Mouse (Mus musculus) gastrocnemius, adult 2 months (tissue): ENCODE data around the gene C2cd2. TPM values are rescaled to one million over a fixed set of nuclear protein-coding genes. Genes with fewer than 3 reads are reported as not detected.
"Not testable (repeated sequence)": the region's sequence is repeated elsewhere in the genome, so short reads cannot be mapped to it uniquely, and the experiment has no call there.

Experiments
- DNase-seq: peaks from one replicate; pipeline ENCODE4 v3.0.0; 2022
- H3K27ac ChIP-seq: fragments of 200-600 bp; 2 replicates; pipeline ENCODE4 v1.8.1; 2022; ENCODE audit warnings: mild to moderate bottlenecking
- H3K4me3 ChIP-seq: fragments of 200-600 bp; 2 replicates; pipeline ENCODE4 v1.8.1; 2022; ENCODE audit warnings: mild to moderate bottlenecking, moderate library complexity
- CTCF ChIP-seq: fragments of 200-600 bp; IDR thresholded peaks from 2 replicates; pipeline ENCODE4 v1.8.1; 2022; ENCODE audit warnings: antibody characterized with exemption, mild to moderate bottlenecking, moderate library complexity
- intact Hi-C: fragments of 180-260 bp; cut with DNase I; formaldehyde crosslinking; loops from one replicate; pipeline ENCODE4 v1.15.1; 2025
- total RNA-seq, 2 experiments: library from RNA; stranded (reverse); gene quantifications; 2 replicates each; pipeline ENCODE4 v1.2.3; 2021

C2cd2 gene
- total RNA-seq, 2 experiments from 2014 or later: 203 to 277 TPM

- intact Hi-C loops: loop anchor here (1.0 to 10.0 kb wide), 4 partner anchors 35 to 157 kb away; partner anchors contain the start of genes B230307C23Rik and Prdm15
- H3K4me3 ChIP-seq: peak overlapping the region; percentile 90
- peak overlapping the region; percentile 99 for H3K27ac ChIP-seq
- no peak for TF ChIP-seq CTCF
- DNase-seq: no peak
These were observed 832 bp downstream of the C2cd2 start for GRCm38 (mm10) chr16:97961381-97962150.

DNA sequence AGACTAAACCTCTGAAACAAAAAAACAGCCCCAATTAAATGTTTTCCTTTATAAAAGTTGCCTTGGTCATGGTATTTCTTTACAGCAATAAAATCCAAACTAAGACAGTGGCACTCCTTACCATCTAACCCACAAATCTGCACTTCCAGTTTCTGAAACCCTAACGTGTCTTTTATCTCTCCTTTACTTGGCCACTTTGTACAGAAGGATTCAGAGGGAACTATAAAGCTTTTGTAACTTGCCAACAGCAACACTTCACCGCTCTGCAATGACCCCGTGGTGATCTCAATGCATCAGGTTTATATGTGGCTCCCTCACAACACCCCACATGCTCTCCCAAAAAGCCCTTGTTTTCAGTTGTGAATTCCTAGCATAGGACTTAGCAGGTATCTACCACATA, 2.0 kb downstream of the C2cd2 start:
- no peak for TF ChIP-seq CTCF
- no peak for DNase-seq
- intact Hi-C loops: loop anchor here (5.0 to 10.0 kb wide), 2 partner anchors 108 to 156 kb away; partner anchors contain the start of gene Prdm15
- peak overlapping the region; percentile 99; the same call in 1 of the 2 replicates for H3K27ac ChIP-seq
- H3K4me3 ChIP-seq: no peak overlapping the region

GRCm38 (mm10) chr16:97958401-97958973, 3.9 kb downstream of the C2cd2 start:
- H3K27ac ChIP-seq: no peak overlapping the region

GRCm38 (mm10) chr16:97957626-97958025, 4.8 kb downstream of the C2cd2 start:
- TF ChIP-seq CTCF: no peak
- H3K4me3 ChIP-seq: no peak overlapping the region
- H3K27ac ChIP-seq: no peak overlapping the region
- intact Hi-C loops: no loop called here
- DNase-seq: no peak

More at GRCm38 (mm10) chr16:97958401-97958973, 3.9 kb downstream of the C2cd2 start:
- no peak overlapping the region for H3K4me3 ChIP-seq
- no peak for DNase-seq
- TF ChIP-seq CTCF: no peak
- intact Hi-C loops: no loop called here

DNA sequence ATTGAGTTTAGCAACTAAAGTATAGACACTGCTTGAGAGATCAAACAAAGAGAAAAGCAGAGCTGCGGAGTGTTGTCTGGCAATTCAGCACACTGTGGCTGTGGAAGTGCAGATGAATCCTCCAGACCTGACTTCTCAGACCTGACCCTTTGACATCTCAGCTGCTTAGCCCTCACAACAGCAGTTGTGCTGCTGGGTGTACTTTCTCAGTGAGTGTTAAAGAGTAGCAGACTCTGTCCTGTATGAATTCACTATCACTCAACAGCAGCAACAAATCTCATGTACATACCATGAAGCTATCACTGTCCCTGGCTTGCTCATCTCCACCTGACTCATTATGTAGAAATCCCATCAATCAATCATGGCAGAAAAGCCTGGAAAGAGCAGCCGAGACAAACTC, 6.4 kb downstream of the C2cd2 start:
- intact Hi-C loops: no loop called here
- Histone ChIP-seq H3K4me3 (no peak overlapping the region), H3K27ac (no peak overlapping the region)
- no peak for TF ChIP-seq CTCF
- no peak for DNase-seq

DNA sequence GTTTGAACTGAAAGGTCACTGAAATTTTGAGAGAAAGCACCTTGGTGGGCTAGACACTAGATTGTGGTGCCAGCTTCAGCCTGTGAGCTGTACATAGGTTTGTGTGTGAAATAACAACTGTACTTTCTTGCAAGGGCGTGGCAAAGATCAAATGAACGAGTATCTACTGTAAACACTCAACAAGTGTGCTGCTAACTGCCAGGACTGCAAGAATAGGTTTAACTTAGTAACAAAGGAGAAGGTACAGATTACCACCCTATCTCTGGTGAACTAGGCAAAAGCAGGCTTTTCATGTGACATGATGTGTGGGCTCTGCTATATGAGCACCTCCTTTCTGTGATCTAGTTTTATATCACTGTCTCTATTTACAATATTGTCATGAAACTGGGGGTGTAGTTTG, 9.1 kb downstream of the C2cd2 start:
- DNase-seq: no peak
- Histone ChIP-seq H3K4me3 (no peak overlapping the region), H3K27ac (no peak overlapping the region)
- intact Hi-C loops: no loop called here
- no peak for TF ChIP-seq CTCF

- TF ChIP-seq CTCF: no peak
- no peak overlapping the region for H3K4me3 ChIP-seq
- no peak overlapping the region for H3K27ac ChIP-seq
- DNase-seq: no peak
- intact Hi-C loops: no loop called here
These were observed 9.6 kb downstream of the C2cd2 start for GRCm38 (mm10) chr16:97952801-97953200.

GRCm38 (mm10) chr16:97952371-97952770, 10.0 kb downstream of the C2cd2 start:
- no peak for DNase-seq
- Histone ChIP-seq H3K27ac (no peak overlapping the region), H3K4me3 (no peak overlapping the region)
- intact Hi-C loops: no loop called here
- TF ChIP-seq CTCF: no peak

GRCm38 (mm10) chr16:97950061-97950460, 12.3 kb downstream of the C2cd2 start:
- no peak for TF ChIP-seq CTCF
- H3K27ac ChIP-seq: no peak overlapping the region
- no peak for DNase-seq

DNA sequence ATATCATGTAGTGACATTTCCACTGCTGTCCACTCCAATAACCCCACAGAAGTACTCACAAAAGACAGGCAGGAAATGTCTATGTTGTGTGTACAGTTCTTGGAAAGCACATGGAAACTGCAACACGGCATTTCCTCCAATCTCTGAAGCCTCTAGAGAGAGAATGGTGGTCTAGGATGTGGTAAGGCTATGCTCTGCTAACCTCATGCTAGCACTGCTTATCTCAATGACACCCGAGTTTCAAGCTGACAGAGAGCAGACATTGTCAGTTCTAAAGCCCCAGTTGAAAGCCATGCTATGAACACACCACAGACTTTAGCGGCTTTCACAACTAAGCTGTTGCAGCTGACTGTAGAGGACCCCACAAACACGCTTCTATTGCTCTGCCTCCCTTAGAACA, 13.6 kb downstream of the C2cd2 start:
- intact Hi-C loops: no loop called here
- no peak overlapping the region for H3K4me3 ChIP-seq
- DNase-seq: no peak
- H3K27ac ChIP-seq: no peak overlapping the region
- no peak for TF ChIP-seq CTCF

More at GRCm38 (mm10) chr16:97950061-97950460, 12.3 kb downstream of the C2cd2 start:
- intact Hi-C loops: no loop called here
- no peak overlapping the region for H3K4me3 ChIP-seq

DNA sequence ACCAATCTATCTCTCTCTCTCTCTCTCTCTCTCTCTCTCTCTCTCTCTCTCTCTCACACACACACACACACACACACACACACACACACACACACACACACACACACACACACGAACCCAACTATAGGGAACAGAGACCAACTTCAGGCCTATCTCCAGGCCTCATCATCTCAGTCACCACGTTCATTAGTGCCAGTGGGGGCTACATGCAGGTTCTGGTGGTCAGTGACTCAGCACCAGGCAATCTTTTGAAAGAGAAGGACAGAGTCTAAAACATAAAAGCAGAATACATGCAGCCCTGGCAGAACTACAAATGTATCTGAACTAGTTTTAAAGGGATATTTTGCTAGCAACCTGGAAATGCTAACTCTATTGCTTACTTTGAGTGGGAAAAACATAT, 15.4 kb downstream of the C2cd2 start:
- DNase-seq, H3K4me3 ChIP-seq, intact Hi-C loops, H3K27ac ChIP-seq: not testable (repeated sequence)

- intact Hi-C loops: no loop called here
- TF ChIP-seq CTCF: no peak
These were observed 20.6 kb downstream of the C2cd2 start for GRCm38 (mm10) chr16:97941844-97942243.

GRCm38 (mm10) chr16:97940471-97940973, 21.9 kb downstream of the C2cd2 start:
- DNase-seq: no peak
- Histone ChIP-seq H3K27ac (no peak overlapping the region), H3K4me3 (no peak overlapping the region)
- no peak for TF ChIP-seq CTCF
- intact Hi-C loops: no loop called here

More at GRCm38 (mm10) chr16:97941844-97942243, 20.6 kb downstream of the C2cd2 start:
- no peak for DNase-seq
- no peak overlapping the region for H3K4me3 ChIP-seq
- H3K27ac ChIP-seq: no peak overlapping the region

GRCm38 (mm10) chr16:97935815-97936214, 26.6 kb downstream of the C2cd2 start:
- DNase-seq: no peak
- no peak overlapping the region for H3K27ac ChIP-seq
- no peak overlapping the region for H3K4me3 ChIP-seq
- intact Hi-C loops: no loop called here
- no peak for TF ChIP-seq CTCF
